Mouse (Mus musculus): Measurements from ENCODE around the gene Samd11.
A peak's percentile ranks its signal among the peaks of the same experiment; 100 is the strongest.

Samd11 gene

DNA sequence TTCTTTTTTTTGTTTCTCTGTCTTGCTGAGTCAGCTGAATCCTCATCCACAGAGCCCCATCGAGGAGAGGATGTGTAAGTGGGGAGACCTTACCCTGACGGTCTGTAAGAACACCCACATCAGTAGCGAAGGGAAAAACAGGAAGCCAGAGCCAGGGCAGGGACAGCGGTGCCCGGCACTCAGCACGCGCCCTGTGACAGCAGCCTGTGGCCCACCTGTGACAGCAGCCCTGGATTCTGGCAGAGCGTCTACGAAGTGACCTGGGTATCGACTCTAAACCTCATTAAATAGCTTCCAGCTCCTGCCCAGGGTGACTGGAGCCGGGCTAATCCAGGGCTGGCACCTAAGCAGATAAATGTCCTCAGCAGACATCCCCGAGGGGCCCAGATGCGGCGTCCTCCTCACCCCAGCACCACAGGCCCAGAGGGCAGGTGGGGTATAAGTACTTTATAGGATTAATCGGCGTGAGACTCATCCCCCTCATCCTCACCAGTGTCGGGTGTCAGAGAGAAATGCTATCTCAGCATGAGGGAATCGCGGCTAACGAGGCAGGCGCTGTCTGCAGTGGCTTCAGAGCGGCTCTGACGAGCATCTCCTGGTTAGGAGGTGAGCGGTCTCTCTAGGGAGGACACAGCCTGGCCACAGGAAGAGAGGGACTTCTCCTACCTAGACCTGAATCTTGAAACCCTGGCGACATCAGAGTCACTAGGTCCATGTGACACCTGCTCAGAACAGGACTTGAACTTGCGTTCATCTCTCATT lies at the start of gene Samd11:
Samd11 (minus strand) TSS at position 580 of the 762 bp plus-strand sequence.
- no peak for DNase-seq (ENCODE audit: extremely low read depth, low read depth)

DNA sequence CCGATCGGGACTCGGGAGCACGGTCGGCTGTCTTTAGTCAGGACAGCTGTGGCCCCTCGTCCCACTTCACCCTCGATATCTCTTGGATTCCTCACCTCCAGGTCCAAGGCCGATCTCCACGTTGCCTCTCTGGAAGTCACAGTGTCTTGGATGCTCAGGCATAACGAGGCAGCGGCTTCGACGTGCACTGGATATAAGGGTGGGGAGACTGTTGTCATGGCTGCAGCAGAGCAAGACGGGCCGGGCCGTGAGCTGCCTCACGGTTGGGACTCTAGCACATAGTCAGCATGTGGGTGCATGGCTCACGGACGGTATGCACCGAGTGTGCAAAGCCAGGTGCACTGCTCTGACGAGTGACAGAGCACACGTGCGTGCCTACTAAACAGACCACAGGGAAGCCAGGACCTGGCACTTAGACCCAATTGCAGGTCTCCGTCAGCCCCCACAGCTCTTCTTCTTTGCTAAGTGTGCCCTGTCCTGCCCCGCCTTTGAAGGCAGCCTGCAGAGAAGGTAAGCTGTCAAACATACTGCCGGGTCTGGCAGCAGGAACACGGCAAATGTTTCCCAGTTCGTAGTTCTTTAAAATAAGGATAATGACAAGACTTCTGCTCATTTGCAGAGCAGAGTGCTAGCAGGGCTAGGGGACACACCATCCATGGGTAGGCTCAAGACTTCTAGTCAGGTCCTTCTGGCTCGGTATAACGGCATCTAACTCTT lies 938 bp downstream of the Samd11 start:
- no peak for DNase-seq (ENCODE audit: extremely low read depth, low read depth)

DNA sequence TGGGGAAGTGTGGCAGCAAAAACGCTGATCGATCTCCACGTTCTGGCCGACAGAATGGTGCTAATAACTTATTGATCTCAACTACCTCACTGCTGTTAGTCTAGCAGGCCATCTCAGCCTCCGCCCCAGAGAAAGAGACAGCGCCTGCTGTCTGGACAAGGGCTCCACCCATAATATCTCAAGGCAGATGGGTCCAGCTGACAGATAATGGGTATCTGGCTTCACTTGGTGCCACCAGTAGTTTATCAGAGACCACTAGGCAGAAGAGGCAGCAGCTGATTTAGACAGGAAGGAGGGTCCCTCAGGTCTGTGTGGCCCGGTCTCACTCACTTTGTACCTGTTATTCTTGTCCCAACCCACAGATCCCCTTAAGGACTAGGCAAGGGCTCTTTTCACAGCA lies 2.4 kb downstream of the Samd11 start:
- DNase-seq (ENCODE audit: extremely low read depth, low read depth): peak; percentile 59

DNA sequence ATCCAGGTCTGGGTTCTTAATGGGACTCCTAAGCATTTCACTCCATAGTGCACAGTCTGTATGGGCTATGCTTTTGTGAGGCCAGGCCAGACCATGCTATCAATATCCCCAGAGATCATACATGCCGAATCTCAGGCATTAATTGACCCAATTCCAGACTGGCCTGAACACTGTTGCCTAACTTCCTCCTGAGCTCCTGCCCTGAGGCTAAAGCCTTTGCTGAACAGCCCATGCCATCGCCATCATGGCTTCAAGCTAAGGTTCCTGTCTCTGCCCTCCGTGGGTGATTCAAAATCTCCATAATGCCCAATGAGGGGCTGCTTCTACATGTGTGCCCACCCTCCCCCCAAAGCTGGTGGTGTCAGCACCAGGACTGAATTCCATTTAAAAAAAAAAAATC lies 2.8 kb downstream of the Samd11 start:
- DNase-seq (ENCODE audit: extremely low read depth, low read depth): no peak

DNA sequence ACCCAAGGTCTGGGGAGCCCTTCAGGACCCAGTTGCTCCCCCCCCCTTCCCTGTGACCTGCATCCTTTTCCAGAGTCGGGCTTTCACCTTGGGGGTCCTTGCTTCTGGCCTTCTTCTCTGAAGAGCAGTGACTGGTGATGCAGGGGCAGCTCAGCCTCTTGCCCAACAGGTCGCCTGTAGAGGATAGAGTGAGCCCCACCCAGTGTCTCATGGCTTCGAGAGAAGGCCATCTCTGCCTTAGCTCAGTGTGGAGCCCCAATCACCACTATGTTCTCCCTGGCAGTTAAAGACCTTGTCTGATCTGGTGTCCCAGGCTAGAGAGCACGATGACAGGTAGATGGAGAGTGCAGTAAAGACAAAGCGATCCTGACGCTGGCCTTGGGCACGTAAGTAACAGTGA lies 3.3 kb downstream of the Samd11 start:
- no peak for DNase-seq (ENCODE audit: extremely low read depth, low read depth)

DNA sequence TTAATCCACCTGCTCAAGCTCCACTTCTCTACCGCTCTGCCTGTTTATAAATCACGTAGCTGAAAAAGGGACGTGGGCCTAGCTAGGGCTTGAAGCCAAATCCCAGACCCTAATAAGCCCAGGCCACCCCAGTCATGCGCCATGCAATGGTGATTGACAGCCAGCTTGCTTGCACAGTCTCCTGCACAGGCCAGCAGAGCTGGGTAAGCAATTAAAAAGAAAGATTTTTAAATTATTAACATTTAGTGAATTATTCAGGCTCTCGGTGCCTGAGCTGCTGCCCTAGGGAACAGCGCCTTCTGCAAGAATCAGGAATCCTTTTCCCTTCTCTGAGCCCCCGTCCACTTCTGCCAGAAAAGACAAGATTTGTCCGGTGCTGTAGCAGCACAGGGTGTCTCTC lies 4.4 kb downstream of the Samd11 start:
- DNase-seq (ENCODE audit: extremely low read depth, low read depth): no peak

DNA sequence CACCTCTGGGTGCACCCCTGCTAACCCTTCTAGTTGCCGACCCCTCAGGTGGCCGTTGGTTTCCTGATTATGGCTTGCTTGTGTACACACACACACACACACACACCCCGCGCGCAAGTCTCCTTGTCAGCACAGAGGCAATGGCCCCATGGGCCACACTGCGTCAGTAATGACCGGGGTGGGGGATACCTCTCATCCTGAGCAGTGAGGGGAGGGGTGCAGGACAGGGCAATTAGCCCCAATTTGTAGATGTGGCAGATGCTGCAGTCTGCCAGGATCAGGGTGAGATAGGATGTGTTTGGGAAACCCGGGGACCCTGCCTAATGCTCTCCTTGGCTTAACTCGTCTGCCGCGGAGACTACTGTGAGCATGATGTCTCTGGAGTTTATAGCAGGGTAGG lies 5.9 kb downstream of the Samd11 start:
- no peak for DNase-seq (ENCODE audit: extremely low read depth, low read depth)

DNA sequence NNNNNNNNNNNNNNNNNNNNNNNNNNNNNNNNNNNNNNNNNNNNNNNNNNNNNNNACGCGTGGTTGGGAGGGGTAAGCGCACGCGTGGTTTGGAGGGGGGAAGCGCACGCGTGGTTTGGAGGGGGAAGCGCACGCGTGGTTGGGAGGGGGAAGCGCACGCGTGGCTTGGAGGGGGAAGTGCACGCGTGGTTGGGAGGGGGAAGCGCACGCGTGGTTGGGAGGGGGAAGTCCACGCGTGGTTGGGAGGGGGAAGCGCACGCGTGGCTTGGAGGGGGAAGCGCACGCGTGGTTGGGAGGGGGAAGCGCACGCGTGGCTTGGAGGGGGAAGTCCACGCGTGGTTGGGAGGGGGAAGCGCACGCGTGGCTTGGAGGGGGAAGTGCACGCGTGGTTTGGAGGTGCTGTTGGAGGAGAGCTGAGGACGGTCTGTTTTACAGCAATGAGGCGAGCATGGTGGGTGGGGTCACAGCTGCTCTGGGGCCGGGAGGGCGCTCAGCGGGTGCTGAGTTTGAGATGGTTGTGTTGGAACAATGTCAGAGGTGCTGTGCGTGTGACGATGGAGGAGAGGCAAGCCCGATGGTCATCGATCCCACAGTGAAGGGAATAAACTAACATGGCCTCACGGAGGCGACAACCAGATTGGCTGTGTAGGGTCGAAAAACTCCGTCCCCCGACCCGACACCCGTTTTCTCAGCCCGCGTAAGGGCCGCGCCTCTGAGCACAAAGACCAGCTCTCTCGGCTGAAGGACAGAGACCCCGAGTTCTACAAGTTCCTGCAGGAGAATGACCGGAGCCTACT lies 18.6 kb downstream of the Samd11 start:
- DNase-seq (ENCODE audit: extremely low read depth, low read depth): no peak

DNA sequence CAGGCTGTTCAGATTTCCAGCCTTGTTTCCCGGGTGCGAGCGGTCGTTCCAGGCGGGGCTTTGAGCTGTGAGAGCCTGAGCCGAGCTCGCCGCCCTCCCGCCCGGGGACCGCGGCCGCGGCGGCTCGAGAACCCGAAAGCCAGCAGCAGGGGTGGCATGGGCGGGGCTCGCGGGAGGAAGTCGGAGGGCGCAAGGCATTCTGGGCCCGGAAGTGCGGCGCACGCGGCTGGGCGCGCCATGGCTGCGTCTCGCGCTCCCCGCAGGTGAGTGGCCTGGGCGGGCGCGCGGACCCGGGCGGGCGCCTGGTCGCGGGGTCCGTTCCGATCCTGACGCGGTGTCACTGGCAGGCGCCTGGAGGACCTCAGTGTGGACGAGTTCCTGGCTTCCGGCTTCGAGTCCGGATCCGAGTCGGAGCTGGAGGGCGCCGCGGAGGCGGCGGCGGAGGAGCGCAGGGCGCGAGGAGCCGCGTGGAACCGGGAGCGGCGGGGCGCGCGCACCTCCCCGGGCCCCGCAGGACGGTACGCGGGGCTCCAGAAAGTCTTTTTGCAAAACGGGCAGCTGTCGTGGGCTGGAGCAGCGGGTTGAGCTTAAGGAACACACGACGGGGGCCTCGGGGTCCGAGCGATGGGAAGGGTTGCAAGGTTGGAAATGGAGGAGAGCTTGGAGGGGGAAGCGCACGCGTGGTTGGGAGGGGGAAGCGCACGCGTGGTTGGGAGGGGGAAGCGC lies 19.5 kb downstream of the Samd11 start, which contains the start of gene Noc2l:
Noc2l (plus strand) TSS at position 203 of the 726 bp plus-strand sequence.
- peak; percentile 69 for DNase-seq (ENCODE audit: extremely low read depth, low read depth)

DNA sequence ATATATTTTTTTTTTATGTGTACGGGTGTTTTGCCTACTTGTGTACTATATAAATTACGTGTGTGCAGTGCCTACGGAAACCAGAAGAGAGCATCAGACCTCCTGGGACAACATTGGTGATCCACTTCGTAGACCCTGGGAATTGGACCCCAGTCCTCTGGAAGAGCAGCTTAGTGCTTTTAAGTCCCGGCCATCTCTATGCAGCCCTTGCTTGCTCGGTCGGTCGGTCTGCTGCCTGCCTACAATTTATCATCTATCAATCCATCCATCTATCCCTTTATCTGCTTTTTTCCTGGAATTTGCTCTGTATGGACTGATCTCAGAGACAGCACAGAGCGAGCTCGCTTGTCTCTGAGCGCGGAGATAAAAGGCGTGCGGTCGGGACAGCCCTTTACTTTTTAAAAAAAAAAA lies 20.1 kb downstream of the Samd11 start:
- peak; percentile 70 for DNase-seq (ENCODE audit: extremely low read depth, low read depth)

DNA sequence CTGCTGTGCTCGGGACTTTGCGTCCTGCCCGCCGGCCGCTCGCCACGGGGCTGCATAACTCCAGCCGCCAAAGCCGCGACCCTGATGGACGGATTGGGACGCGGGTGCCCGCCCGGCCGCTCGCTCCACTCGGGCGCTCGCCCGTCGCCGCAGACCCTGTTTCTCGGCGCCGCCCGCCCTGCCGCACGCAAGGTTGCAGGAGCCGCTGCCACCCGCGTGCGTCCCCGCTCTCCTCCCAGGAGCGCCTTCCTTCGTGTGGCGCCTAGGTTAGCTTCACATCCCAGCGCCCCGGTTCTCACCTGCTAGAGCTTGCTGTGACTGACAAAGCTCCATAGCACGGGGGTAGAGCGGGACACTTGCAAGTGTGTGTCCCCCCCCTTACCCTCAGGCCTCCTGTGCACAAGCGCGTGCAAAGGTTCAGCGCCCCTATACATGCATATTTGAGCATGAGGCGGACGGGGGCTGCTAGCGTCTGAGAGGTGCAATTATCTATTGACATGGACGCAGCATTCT lies 20.7 kb downstream of the Samd11 start, which contains the start of gene Plekhn1:
Plekhn1 (minus strand) TSS at position 157 of the 513 bp plus-strand sequence.
- DNase-seq (ENCODE audit: extremely low read depth, low read depth): peak; percentile 45

DNA sequence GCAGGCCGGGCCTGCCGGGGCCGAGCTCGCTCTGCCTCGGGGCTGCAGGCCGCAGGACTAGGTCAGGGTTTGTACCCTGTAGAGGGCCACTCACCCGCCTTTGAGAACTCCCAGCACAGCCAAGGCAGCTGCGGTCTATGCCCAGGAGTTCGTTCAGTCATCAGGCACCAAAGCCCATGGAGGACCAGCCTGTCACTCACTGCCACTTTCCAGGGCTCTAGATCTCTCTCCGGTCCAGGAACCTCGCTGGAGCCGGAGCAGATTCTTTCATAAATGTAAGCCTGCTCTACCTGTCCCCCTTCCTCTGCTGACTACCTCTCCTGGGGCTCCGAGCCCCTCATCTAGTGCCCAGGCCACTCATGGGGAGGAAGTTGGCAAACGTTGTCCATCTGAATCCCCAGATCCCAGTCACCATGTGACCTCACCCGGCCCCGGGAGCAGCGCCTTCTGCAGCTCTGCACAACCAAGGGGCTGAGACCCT lies 21.4 kb downstream of the Samd11 start:
- DNase-seq (ENCODE audit: extremely low read depth, low read depth): no peak

DNA sequence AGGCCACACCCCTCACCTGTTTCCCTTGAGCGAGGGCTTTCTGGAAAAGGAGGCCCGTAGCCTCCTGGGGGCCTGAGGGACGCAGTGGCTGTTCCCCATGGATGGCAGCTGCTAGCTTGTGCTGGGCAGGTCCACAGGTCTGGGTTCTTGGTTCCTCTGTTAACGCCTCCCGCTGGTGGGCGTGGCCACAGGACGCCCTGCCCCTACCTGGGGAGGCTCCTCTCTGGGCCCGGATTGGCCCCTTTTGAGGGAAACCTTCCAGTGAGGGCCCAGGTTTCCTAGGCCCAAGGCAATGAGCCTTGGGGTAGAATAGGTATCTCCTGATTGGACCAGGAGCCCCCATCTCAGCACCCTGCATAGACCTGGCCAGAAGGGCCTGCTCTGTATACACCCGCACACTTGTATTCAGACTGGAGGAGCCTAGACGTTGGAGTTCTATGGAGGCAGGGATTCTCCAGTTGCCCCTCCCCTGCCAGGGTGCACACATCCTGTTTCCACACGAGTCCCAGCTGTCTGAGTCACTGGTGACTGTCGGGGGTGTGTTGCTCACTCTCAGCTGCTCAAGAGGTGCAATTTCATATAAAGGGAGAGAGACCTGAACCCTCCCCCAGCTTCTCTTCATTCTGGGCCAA lies 26.9 kb downstream of the Samd11 start:
- DNase-seq (ENCODE audit: extremely low read depth, low read depth): no peak

DNA sequence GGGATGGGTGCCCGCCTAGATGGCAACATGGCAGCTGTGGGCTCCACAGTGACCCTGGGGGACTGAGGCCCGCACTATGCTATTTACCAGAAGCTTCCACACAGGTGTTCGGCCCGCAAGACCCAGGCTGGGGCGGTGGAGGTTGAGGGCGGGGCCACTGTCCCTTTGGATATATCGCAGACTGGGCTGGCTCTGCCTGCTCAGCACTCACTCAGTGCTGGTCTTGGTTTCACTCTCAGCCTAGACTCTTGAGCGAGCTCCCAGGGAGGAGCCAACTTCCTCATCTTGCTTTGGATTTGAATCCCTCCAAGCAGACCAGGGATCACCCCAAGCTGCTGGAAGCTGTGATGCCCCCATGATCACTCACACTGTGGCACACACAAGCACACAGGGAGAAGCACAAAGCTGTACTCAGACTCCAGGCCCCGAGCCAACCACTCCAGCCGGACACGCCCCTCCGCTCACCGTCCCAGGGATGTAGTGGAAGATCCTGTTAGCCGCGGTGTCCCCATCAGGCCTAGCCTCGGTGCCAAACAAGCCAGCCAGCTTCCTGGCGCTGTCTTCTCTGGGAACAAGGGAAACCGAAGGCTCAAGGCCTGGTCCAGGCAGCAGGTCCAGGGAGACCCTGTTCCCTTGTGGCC lies 27.6 kb downstream of the Samd11 start:
- DNase-seq (ENCODE audit: extremely low read depth, low read depth): no peak

DNA sequence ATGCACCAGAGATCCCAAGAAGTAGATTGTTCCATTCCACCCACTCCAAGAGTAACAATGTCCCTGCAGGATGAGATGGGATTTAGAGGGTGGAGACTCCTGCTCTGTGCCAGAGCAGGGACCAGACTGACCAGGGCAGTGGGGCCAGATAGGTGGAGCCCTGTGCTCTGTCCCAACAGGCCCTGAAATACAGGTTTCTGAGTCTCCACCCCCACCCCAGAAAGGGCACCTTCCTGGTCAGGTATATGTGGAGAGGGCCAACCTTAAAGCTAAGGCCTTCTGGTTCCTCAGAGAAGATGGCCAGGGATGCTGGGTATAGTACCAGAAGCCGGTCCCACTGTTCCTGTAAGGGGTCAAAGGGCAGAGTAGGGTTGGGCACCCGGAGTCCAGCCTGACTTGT lies 31.2 kb downstream of the Samd11 start:
- DNase-seq (ENCODE audit: extremely low read depth, low read depth): no peak

DNA sequence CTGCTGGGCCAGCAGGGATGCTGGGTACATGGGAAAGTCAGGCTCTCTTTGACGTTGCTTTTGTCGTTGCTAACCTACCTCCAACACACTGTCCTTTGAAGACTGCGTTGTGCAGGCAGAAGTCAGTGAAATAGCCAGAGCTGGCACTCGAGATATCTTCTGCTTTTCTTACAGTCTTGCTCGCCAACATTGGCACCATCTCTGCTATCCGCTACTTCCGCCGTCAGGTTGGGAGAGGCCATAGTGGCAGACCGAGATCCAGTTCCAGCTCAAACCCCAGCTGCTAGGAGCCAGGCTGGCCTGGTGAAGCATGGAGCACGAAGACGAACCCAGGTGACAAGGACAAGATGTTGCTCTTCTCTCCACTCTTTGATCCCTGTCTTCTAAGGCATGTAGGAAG lies 35.5 kb downstream of the Samd11 start:
- no peak for DNase-seq (ENCODE audit: extremely low read depth, low read depth)

DNA sequence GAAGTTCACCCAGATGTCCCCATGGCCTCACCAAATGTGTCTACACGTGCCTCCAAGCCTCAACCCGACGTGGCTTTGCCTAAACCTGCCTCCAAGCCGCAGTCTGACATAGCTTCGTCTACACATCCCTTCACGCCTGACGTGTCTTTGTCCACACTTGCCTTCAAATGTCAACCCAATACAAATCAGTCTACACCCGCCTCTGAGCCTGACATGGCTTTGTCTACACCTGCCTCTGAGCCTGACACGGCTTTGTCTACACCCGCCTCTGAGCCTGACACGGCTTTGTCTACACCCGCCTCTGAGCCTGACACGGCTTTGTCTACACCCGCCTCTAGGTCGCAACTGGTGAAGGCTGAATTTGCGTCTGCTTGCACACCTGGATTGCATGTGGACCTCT lies 37.6 kb downstream of the Samd11 start:
- no peak for DNase-seq (ENCODE audit: extremely low read depth, low read depth)

DNA sequence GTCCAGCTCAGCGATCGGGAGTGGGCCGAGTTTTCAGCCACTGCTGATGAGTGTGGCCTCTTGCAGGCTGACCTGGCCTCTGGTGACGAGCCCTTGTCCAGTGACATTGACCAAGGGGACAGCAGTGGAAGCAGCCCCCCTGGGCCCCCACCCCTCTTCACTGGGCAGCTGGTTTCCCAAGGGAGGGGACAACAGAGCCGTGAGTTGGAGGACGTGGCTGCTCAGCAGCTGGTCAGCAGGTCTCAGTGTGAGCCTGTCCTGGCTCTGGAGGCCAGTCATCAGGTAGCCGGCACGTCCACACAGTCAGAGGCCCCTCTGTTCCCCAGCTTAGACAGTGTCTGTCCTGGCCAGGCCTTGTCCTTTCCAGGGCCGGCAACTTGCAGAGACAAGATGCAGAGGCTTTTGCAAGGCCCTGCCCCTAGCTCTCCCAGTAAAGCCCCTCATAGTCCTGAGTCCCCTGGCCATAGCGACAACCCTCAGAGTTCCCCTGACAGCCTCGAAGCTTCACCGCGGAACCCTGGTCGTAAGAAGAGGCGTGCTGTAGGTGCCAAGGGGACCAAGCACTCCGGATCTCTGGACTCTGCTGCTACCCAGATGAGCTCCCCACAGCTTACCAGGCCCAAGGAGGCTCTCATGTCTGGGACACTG lies 38.3 kb downstream of the Samd11 start:
- no peak for DNase-seq (ENCODE audit: extremely low read depth, low read depth)

DNA sequence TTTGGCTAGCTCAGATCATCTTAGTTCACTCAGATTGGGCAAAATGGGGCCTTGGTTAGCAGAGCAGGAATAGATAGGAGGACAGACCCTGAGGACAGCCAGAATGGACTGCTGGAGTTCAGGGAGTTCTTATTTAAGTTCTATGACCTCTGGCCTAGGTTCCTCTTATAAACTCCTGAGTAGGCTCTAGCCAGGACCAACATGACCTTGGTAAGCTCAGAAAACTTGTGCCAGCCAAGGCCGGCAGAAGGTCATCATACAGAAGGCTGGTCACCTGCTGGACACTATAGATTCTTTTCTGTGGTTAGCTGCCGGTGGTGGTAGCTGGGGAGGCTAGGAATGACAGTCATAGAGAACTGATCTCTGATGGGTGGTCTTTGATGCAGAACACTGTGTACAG lies 39.3 kb downstream of the Samd11 start:
- no peak for DNase-seq (ENCODE audit: extremely low read depth, low read depth)
